Mouse (Mus musculus): ENCODE measurements around the gene Ifit3b. TPM values are rescaled to one million over a fixed set of nuclear protein-coding genes. Genes with fewer than 3 reads are reported as not detected.
"Not testable (repeated sequence)": the region's sequence is repeated elsewhere in the genome, so short reads cannot be mapped to it uniquely, and the experiment has no call there.

Ifit3b gene
- 1 to 10 TPM; 1.5 to 2.0 TPM for total RNA-seq (2021)
- long read RNA-seq, experiment 1, result 0 reads
- long read RNA-seq, experiment 2, partial matches to known transcripts, result 0 of 3 reads
- long read RNA-seq, experiment 2, other reads (novel, unspliced or antisense), result 0 of 3 reads

- DNase-seq (ENCODE audit: low spot score in 2 of 2), result not testable (repeated sequence)
Measured at GRCm38 (mm10) chr19:34607237-34608051, at the start of gene Ifit3b. Gene Ifit3b, plus strand, starts transcription at chr19:34607970.

DNA sequence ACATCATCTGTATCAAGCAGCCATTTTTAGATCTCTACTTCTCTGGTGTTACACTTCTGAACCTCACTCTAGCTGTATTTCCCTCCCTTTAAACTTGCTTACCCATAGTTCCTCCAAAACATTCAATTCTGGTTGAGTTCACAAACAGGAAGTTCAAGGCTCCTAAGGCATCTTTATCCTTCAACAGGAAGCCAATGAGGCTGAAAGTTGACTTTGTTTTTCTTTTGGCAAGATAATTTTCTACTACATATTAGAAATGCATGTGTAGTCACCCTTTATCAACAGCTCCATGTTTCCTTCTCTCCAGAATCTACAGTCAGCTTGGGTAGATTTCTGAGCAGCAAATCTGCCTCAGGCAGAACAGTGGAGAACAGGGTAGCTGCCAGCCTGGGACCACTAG lies 45.2 kb upstream of the Ifit3b start:
- no peak for DNase-seq (ENCODE audit: low spot score in 2 of 2)

DNA sequence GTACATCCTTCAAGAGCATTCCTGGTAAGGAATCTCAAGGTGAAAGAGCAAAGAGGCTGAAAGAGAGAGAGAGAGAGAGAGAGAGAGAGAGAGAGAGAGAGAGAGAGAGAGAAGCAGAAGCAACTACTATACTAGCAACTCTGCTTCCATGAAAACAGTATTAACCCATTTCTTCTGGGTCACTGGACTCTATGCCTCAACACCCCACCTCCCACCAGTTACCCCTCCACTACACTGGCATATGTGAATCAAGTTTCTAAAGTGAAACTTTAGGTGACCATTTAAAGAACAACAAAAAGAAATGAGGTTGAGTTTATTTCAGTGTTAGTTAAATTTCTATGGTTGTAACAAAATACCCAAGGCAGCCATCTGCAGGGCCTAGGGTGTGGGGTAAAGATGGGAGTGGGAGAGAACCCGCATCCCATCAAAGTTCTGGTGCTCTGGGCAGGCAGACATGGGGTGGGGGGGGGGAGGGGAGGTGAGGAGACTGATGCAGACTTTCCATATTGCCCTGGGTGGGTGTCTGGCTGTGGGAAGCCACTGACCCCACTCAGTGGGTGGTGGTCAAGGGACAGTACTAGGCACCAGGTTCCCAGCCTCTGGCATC lies 41.5 kb upstream of the Ifit3b start:
- DNase-seq (ENCODE audit: low spot score in 2 of 2), result no peak

GRCm38 (mm10) chr19:34568988-34569895 lies 38.5 kb upstream of the Ifit3b start:
- no peak for DNase-seq (ENCODE audit: low spot score in 2 of 2)

GRCm38 (mm10) chr19:34569896-34570476 lies 37.8 kb upstream of the Ifit3b start:
- no peak for DNase-seq (ENCODE audit: low spot score in 2 of 2)

GRCm38 (mm10) chr19:34571080-34571479 lies 36.7 kb upstream of the Ifit3b start:
- no peak for DNase-seq (ENCODE audit: low spot score in 2 of 2)

- DNase-seq (ENCODE audit: low spot score in 2 of 2), result no peak
Measured at GRCm38 (mm10) chr19:34573650-34574049, 34.1 kb upstream of the Ifit3b start.

- DNase-seq (ENCODE audit: low spot score in 2 of 2), result no peak
Measured at GRCm38 (mm10) chr19:34577121-34577520, 30.6 kb upstream of the Ifit3b start.

DNA sequence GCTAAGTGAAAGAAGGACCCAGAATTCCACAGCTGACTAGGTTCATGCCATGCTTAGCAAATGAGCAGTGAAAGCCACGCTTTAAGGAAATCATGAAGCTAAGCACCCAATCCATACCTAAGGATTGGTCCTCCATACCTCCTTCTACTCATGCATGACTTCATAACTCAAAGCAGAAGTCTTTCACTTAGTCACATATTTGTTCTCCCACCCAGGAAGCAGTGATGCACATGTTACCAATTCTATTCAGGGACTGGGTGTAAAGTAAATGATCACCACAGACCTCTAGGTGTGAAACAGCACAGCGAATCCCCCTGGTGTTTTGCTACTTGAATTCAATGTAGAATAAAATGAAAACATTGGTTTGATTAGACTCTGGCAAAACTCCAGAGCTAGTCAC lies 25.1 kb upstream of the Ifit3b start:
- DNase-seq (ENCODE audit: low spot score in 2 of 2), result not testable (repeated sequence)

DNA sequence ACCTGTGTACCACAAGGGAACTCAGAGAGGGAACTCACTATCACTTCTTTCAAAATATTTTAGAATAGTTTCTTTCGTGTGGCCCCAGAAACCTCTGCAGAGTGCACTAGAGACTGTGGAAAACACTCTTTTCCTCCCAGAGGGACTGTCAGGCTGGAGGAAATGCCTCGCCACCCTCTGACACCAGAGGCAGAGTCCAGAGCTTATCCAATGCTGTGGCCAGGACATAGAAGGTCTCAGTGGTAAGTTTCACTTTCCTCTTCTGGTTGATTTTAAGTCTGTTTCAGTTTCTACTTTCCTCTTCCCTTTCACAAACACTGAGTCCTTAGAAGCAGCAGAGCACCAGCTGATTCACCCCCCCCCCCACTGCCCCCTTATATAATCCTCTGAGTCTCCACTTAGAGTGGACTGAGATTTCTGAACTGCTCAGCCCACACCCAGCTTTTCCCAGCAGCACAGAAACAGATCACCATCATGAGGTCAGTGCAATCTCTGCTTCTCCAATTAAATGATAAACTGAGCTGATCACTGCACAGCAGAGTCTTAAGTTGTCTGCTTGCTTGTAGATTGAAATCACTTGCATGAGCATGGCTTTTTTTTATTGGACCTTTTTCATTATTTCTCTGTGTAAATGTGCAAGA lies 24.5 kb upstream of the Ifit3b start, which contains the start of gene Ifit3:
TSS of gene Ifit3 (plus strand) at position 406 of the 641 bp plus-strand sequence.
- not testable (repeated sequence) for DNase-seq (ENCODE audit: low spot score in 2 of 2)

- not testable (repeated sequence) for DNase-seq (ENCODE audit: low spot score in 2 of 2)
Measured at GRCm38 (mm10) chr19:34585740-34586458, 21.9 kb upstream of the Ifit3b start.

DNA sequence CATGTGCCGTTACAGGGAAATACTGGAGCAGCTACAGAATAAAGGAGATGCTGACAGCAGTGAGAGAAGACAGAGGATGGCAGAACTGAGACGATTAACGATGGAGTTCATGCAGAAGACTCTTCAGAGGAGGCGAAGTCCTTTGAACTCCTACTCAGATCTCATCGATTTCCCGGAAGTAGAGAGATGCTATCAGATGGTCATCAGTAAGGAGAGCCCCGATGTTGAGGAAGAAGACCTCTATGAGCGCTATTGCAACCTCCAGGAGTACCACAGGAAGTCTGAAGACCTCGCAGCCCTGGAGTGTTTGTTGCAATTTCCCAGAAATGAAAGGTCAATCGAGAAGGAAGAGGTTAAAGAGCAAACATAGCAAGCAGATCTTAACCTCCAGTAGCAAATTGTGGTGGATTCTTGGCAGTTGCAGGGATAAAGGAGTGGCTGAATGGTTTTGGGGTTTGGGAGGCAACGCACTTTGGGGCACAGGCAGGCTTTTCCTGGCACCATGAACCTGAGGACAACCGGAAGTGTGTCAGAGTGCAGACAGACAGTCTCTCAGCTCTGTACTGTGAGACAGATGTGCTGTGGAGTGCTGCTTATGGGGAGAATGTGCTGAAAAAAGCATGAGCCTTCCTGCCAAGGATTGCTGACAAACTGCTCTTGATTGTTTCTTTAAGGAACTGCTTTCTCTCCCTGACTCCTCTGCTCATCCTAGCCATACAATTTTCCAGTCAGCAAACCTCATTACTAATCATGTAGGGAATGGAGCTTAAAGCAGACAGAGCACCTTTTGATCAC lies 19.7 kb upstream of the Ifit3b start:
- not testable (repeated sequence) for DNase-seq (ENCODE audit: low spot score in 2 of 2)

- DNase-seq (ENCODE audit: low spot score in 2 of 2), result no peak
Measured at GRCm38 (mm10) chr19:34588959-34589358, 18.8 kb upstream of the Ifit3b start.

- DNase-seq (ENCODE audit: low spot score in 2 of 2), result no peak
Measured at GRCm38 (mm10) chr19:34593456-34593855, 14.3 kb upstream of the Ifit3b start.

DNA sequence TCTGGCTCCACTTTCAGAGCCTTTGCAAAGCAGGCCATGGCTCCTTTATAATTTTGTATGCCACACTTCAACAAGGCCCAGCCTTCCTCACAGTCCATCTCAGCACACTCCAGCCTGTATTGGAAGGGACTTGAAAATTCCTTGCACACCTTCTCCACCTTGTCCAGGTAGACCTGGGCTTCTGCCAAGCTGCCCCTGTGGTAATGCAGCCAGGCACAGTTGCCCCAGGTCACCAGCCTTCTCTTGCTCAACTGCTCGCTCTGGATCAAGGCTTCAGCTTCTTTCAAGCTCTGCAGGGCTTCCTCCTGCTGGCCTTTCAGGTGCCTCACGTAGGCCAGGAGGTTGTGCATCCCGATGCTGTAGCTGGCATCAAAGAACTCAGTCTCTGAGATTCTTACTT lies 13.2 kb upstream of the Ifit3b start:
- not testable (repeated sequence) for DNase-seq (ENCODE audit: low spot score in 2 of 2)

DNA sequence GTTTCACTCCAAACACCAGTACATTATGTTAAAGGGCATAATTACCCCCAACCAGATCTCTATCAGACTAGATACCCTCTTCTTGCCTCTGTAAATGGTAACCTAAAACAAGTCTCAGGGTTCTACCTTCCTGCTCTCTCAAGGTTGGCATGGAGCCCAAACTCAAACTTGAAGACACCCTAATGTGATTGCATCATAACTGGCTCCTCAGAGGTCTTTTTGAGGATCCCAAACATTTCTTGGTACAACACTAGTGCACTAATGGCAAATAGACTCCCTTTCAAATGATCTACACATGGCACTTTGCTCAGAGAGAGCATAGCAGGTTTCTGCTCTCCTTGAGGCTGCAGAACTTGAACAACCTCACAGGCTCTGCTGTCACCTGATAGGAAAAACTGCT lies 11.0 kb upstream of the Ifit3b start:
- DNase-seq (ENCODE audit: low spot score in 2 of 2), result no peak

GRCm38 (mm10) chr19:34598341-34598740 lies 9.4 kb upstream of the Ifit3b start:
- DNase-seq (ENCODE audit: low spot score in 2 of 2), result no peak

- DNase-seq (ENCODE audit: low spot score in 2 of 2), result not testable (repeated sequence)
Measured at GRCm38 (mm10) chr19:34599250-34599649, 8.5 kb upstream of the Ifit3b start.

DNA sequence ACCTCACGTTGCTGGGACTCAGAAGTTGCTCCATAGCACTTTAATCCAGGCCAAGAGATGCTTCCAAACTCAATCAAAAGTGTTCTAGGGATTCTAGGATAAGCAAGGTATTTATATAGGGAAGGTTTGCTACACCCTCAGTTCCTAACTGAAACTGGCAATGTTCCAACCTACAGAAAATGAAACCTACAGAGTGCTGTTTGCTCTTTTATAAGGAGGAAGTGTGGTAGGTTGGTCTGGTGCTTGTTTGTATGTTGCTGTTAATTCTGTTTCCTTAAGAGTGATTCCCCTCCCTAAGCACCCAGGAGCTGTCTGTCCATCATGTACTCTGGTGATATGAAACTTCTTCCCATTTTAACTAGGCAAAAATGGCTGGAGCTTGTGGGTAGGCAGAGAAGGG lies 5.9 kb upstream of the Ifit3b start, which contains the start of gene Ifit1bl1:
TSS of gene Ifit1bl1 (minus strand) at position 69 of the 400 bp plus-strand sequence.
- not testable (repeated sequence) for DNase-seq (ENCODE audit: low spot score in 2 of 2)

Data from adrenal gland, postnatal 4 days (tissue).